Mouse (Mus musculus) lung, postnatal 0 days (tissue): ENCODE data around the gene Zfp827. TPM values are rescaled to one million over a fixed set of nuclear protein-coding genes. Genes with fewer than 3 reads are reported as not detected.
"Not testable (repeated sequence)": the region's sequence is repeated elsewhere in the genome, so short reads cannot be mapped to it uniquely, and the experiment has no call there.

Experiments used
- ATAC-seq: fragments of 200-750 bp; cut with Nextera tagmentation; 2 replicates; pipeline ENCODE4 v1.8.0; 2017; ENCODE audit warnings: moderate library complexity
- DNase-seq: peaks from one replicate; pipeline ENCODE4 v3.0.0-alpha.2; 2016; ENCODE audit warnings: low spot score
- H3K27ac ChIP-seq: fragments of 300-500 bp; sonication (generic); 2 replicates; pipeline ENCODE4 v1.5.1; 2014; ENCODE audit warnings: antibody characterized with exemption, mild to moderate bottlenecking, low read length, mixed read lengths
- H3K27me3 ChIP-seq: fragments of 300-500 bp; sonication (generic); replicated peaks from 2 replicates; pipeline ENCODE4 v1.6.1; 2014; ENCODE audit warnings: low read length, mixed read lengths; ENCODE audit not compliant: insufficient read depth
- H3K36me3 ChIP-seq: fragments of 300-500 bp; sonication (generic); 2 replicates; pipeline ENCODE4 v1.6.1; 2014; ENCODE audit warnings: low read length, mixed read lengths; ENCODE audit not compliant: insufficient read depth
- H3K4me1 ChIP-seq: fragments of 300-500 bp; sonication (generic); 2 replicates; pipeline ENCODE4 v1.6.1; 2014; ENCODE audit warnings: antibody characterized with exemption, low read depth, low read length, mixed read lengths; ENCODE audit not compliant: insufficient read depth
- H3K4me2 ChIP-seq: fragments of 300-500 bp; sonication (generic); replicated peaks from 2 replicates; pipeline ENCODE4 v1.6.1; 2014; ENCODE audit warnings: low read depth, mild to moderate bottlenecking, low read length, moderate library complexity, mixed read lengths
- H3K4me3 ChIP-seq: fragments of 300-500 bp; sonication (generic); 2 replicates; pipeline ENCODE4 v1.5.1; 2014; ENCODE audit warnings: low read depth, low read length
- H3K9ac ChIP-seq: fragments of 300-500 bp; sonication (generic); replicated peaks from 2 replicates; pipeline ENCODE4 v1.6.1; 2014; ENCODE audit warnings: low read depth, mild to moderate bottlenecking
- H3K9me3 ChIP-seq: fragments of 300-500 bp; sonication (generic); 2 replicates; pipeline ENCODE4 v1.6.1; 2016; ENCODE audit warnings: low read length, mixed read lengths
- CTCF ChIP-seq: IDR thresholded peaks from 2 replicates; pipeline ENCODE4 v1.5.1; 2016; ENCODE audit warnings: antibody characterized with exemption, mild to moderate bottlenecking
- EP300 ChIP-seq: IDR thresholded peaks from 2 replicates; pipeline ENCODE4 v1.6.1; 2016; ENCODE audit warnings: antibody characterized with exemption, mild to moderate bottlenecking, control low read depth
- WGBS: fragments of 180-500 bp; shearing (Covaris S2); extraction: QIAGEN DNeasy Blood & Tissue Kit; methylation state at CpG from one replicate; pipeline ENCODE4 v1.1.7; 2014; 5-methylcytosine and 5-hydroxymethylcytosine counted together
- polyA plus RNA-seq: library from polyadenylated mRNA; unstranded; fragments of >200 nt; fragmentation: Nextera tagmentation; extraction: Ambion mirVana; gene quantifications from 2 replicates; pipeline ENCODE4 v1.2.1, GENCODE M21; 2015

Zfp827 gene
- polyA plus RNA-seq, 1 experiment from 2014 or later: 3.4 TPM

DNA sequence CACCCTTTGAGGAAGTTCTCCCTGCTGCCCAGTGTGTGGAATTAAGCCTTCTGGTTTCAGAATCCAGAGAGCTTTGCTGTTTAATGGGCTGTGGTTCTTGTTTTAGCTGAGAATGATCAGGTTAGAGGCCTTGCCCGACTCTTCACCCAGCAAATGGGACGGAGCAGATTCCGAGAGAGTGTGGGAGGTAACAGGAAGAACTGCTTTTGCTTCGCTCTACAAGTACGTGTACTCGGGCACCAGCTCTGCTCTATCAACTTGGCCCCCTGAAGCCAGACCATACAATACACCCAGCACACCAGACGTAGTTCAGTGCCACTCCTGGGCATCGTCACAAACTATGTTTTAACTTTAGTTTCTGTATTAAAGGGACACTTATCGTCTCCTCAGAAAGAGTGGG lies 85.3 kb downstream of the Zfp827 start:
- Histone ChIP-seq H3K4me3 (no peak overlapping the region), H3K36me3 (peaks cover 4% of the 10 kb centered on the region; the same call in 1 of the 2 replicates), H3K27ac (no peak overlapping the region), H3K4me2 (no peak overlapping the region), H3K9me3 (no peaks in the 10 kb centered on the region), H3K27me3 (no peaks in the 10 kb centered on the region), H3K4me1 (no peaks in the 10 kb centered on the region; the same call in 1 of the 2 replicates), H3K9ac (no peak overlapping the region)
- no peak for DNase-seq
- TF ChIP-seq EP300 (no peak), CTCF (no peak)
- no peak for ATAC-seq
- 64% methylated on average over 9 of the region's 9 CpGs for WGBS

DNA sequence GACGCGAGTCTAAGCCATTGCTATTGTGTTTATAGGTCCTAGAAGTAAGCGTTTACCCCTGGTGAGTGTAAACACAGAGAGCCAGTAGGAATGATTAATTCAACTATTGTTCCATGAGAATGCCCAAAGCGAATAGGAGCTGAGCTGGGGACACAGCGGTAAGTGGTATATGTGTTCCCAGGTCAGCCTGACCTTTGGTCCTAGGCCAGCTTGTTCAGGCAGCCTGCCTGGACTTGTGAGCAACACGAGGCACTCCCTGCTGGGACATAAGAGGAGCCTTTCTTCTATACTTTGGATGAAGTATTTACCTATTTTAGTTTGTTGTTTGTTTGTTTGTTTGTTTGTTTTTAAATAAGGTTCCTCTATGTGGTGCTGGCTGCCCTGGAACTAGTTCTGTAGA lies 86.3 kb downstream of the Zfp827 start:
- TF ChIP-seq CTCF (no peak), EP300 (no peak)
- H3K4me1 ChIP-seq: no peaks in the 10 kb centered on the region; the same call in 1 of the 2 replicates
- H3K36me3 ChIP-seq: no peaks in the 10 kb centered on the region
- no peak for DNase-seq
- no peaks in the 10 kb centered on the region for H3K9me3 ChIP-seq
- no peak overlapping the region for H3K9ac ChIP-seq
- H3K4me2 ChIP-seq: no peak overlapping the region
- ATAC-seq: no peak
- no peaks in the 10 kb centered on the region for H3K27me3 ChIP-seq
- WGBS: 69% methylated on average over 6 of the region's 6 CpGs
- H3K4me3 ChIP-seq: no peak overlapping the region
- H3K27ac ChIP-seq: no peak overlapping the region

DNA sequence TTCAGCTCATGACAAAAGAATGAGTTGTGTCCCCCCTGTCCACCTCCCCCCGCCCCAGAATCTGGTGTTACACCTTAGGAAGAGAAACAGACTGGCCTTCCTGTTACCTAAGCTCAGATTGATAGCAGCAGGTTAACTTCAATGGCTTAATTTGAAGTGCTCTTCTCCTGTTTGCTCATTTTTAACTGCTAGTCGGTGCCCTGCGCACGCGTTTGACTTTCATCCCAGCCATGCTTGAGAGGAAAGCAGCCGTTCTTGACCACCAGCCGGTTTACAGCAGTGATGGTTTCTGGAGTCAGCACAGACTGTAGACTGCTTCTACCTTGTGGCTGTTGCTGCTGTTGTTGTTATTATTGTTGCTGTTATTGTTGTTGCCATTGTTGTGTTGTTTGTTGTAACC lies 88.2 kb downstream of the Zfp827 start:
- H3K27ac ChIP-seq: no peak overlapping the region
- TF ChIP-seq EP300: no peak
- peak; percentile 14; the same call in 1 of the 2 replicates for TF ChIP-seq CTCF
- DNase-seq: peak; percentile 79
- no peak overlapping the region for H3K4me3 ChIP-seq
- H3K36me3 ChIP-seq: no peaks in the 10 kb centered on the region
- H3K27me3 ChIP-seq: no peaks in the 10 kb centered on the region
- ATAC-seq: peak; percentile 46; the same call in 1 of the 2 replicates
- 56% methylated on average over 7 of the region's 7 CpGs for WGBS
- H3K9me3 ChIP-seq: no peaks in the 10 kb centered on the region
- H3K4me1 ChIP-seq: no peaks in the 10 kb centered on the region; the same call in 1 of the 2 replicates
- H3K9ac ChIP-seq: no peak overlapping the region
- H3K4me2 ChIP-seq: no peak overlapping the region

DNA sequence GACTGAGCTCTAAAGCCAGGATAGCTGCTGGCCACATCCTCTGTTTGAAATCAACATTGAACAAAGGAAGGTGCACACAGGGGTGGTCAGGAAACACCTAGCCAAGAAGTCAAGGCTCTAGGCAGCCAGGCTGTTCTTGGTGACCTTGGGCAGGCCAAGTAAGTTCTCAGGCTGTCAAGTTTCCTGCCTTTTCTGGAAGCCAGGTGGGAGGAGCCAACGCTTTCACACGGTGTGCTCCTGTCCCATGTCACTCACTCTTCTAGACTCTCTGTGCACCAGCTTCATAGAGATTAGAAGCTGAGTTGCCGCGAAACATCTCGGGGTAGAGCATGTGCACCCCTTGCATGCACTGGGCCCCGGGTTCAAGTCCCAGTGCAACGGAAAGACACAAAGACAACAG lies 89.5 kb downstream of the Zfp827 start:
- no peak overlapping the region for H3K4me3 ChIP-seq
- no peak overlapping the region for H3K9ac ChIP-seq
- ATAC-seq (no peak), DNase-seq (no peak)
- H3K4me1 ChIP-seq: no peaks in the 10 kb centered on the region; the same call in 1 of the 2 replicates
- H3K4me2 ChIP-seq: no peak overlapping the region
- H3K36me3 ChIP-seq: no peaks in the 10 kb centered on the region
- TF ChIP-seq CTCF: no peak
- TF ChIP-seq EP300: no peak
- WGBS: 80% methylated on average over 7 of the region's 7 CpGs
- no peak overlapping the region for H3K27ac ChIP-seq
- H3K27me3 ChIP-seq: no peaks in the 10 kb centered on the region
- H3K9me3 ChIP-seq: no peaks in the 10 kb centered on the region

DNA sequence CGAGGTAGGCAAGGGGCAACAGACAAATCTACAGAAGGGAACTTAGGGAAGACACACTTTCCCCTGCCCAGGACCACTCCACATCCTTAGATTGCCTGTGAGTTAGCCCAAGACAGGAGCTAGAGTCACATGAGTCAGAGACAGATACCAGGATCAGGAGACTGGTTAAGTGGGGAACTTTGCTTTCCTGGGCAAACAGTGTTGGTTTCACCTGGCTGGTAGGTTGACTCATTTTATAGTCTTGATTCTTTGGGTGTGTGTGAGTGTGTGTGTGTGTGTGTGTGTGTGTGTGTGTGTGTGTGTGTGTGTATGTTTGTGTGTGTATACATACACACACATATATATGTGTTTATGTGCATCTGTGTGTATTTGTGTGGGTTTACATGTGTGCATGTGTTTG lies 93.4 kb downstream of the Zfp827 start:
- ATAC-seq (no peak), DNase-seq (no peak)
- H3K27ac ChIP-seq: no peak overlapping the region
- no peaks in the 10 kb centered on the region for H3K4me1 ChIP-seq
- no peaks in the 10 kb centered on the region for H3K27me3 ChIP-seq
- H3K9ac ChIP-seq: no peak overlapping the region
- no peaks in the 10 kb centered on the region for H3K9me3 ChIP-seq
- H3K4me3 ChIP-seq: no peak overlapping the region
- no peak overlapping the region for H3K4me2 ChIP-seq
- TF ChIP-seq CTCF (no peak), EP300 (no peak)
- WGBS: 82% methylated on average over 1 of the region's 1 CpGs
- no peaks in the 10 kb centered on the region for H3K36me3 ChIP-seq

DNA sequence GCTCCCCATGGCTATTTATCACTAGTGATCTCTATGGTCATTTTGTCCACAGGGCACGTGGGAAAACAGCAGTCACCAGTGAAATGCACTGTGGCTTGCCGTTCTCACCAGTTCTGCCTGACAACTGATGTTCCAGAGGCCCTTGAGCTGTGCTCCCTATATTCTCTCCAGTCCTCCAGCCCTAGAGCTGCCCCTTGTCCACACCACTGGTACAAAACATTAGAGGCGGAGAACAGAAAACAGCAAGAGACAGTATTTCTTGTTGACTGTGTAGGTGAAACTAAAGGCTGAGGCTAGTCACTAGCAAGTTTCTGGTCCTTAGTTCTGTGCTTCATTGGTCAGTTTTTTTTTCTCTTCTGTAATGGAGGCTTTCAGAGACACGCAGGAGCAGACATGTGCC lies 96.0 kb downstream of the Zfp827 start:
- WGBS: 80% methylated on average over 4 of the region's 4 CpGs
- Histone ChIP-seq H3K4me3 (no peak overlapping the region), H3K27ac (no peak overlapping the region), H3K9me3 (no peaks in the 10 kb centered on the region), H3K27me3 (no peaks in the 10 kb centered on the region), H3K4me2 (no peak overlapping the region), H3K9ac (no peak overlapping the region), H3K4me1 (no peaks in the 10 kb centered on the region), H3K36me3 (0 out of 2 replicates have a peak, but pooled peaks cover under 1% of the 10 kb centered on the region)
- ATAC-seq (no peak), DNase-seq (no peak)
- TF ChIP-seq CTCF (no peak), EP300 (no peak)

DNA sequence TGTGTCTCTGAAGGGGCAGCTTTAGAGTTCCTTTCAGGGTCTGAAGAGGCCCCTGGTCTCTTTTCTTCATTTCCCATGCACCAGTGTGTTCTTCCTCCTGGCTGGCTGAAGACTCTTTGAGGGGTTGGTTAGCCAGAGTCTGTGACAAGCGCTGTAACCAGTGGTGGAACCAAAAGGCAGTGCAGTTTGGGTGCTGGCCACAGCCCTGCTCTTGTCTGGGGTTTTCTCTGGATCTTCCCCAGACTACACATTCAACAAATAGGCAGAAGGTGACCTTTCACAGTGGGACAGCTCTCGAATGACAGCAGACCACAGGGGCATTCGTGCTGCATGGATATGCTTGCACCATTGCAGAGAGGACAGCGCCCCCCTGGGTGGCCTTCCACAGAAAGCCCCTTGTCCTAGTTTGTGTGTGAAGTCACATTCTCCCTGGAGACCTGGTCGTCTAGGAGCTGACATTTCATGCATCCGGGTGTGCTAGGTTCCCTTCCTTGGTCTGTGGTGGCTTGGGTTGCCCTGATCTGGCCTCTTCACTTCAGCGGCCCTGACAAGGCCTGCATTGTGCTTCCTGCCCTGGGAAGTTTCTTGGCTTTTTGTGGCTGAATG lies 99.1 kb downstream of the Zfp827 start:
- 73% methylated on average over 7 of the region's 7 CpGs for WGBS
- TF ChIP-seq EP300 (no peak), CTCF (peak; percentile 27; the same call in 1 of the 2 replicates)
- Histone ChIP-seq H3K27me3 (no peaks in the 10 kb centered on the region), H3K4me2 (no peak overlapping the region), H3K36me3 (0 out of 2 replicates have a peak, but pooled peaks cover 3% of the 10 kb centered on the region), H3K27ac (no peak overlapping the region), H3K9me3 (no peaks in the 10 kb centered on the region), H3K9ac (no peak overlapping the region), H3K4me1 (no peaks in the 10 kb centered on the region), H3K4me3 (no peak overlapping the region)
- ATAC-seq (no peak), DNase-seq (no peak)

DNA sequence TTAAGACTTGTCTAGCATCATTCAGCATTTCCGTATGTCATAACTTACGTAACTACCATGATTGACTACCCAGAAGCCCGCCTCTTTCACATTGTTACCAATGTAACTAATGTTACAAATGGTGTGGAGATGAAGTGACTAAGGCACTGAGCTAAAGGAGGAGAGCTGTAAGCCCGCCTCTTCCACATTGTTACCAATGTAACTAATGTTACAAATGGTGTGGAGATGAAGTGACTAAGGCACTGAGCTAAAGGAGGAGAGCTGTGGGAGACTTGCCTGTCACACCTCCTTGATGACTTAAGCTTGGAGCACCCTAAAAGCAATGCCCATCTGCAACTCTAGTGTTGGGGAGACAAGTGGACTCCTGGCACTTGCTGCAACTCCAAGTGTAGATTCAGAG lies 100.3 kb downstream of the Zfp827 start:
- H3K4me2 ChIP-seq, H3K9me3 ChIP-seq, H3K36me3 ChIP-seq, ATAC-seq, H3K27ac ChIP-seq, H3K4me1 ChIP-seq, H3K9ac ChIP-seq, DNase-seq, H3K27me3 ChIP-seq, H3K4me3 ChIP-seq: not testable (repeated sequence)
- 91% methylated on average over 4 of the region's 4 CpGs for WGBS
